Mouse (Mus musculus): ENCODE data around the gene Tbx1.

DNA sequence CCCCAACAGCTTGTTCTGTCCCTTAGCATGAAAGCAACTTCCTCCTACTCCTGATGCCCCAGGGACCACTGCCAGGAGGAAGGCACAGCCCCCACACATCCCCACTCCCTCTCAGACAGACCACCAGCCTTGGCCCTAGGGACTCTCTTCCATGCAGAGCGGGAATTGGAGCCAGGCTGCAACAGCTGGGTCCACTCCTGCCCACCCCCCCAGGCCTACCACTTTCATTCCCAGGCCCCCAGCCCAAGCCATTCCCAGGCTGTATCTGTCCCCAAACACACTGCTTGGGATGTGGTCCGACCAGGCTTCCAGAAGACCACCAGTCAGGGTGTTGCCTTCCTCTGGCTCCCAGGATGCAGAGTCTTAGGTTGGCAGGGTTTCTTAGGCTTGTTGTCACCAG lies 18.6 kb upstream of the Tbx1 start:
- TF ChIP-seq USF1 (IDR thresholded peaks at IDR 0.05; ENCODE audit: low read depth) (no peak), POLR2A (IDR thresholded peaks at IDR 0.05; ENCODE audit: insufficient read length, low read depth) (no peak), CEBPB (IDR thresholded peaks at IDR 0.05; ENCODE audit: insufficient read depth, poor library complexity, severe bottlenecking) (no peak), POLR2AphosphoS2 (IDR thresholded peaks at IDR 0.05; ENCODE audit: insufficient read length, low read depth) (no peak), TCF12 (IDR thresholded peaks at IDR 0.05; ENCODE audit: insufficient read depth, poor library complexity, severe bottlenecking) (no peak)
